17 mouse cellular contexts compared by ENCODE assay signal in the genomic region with DNA sequence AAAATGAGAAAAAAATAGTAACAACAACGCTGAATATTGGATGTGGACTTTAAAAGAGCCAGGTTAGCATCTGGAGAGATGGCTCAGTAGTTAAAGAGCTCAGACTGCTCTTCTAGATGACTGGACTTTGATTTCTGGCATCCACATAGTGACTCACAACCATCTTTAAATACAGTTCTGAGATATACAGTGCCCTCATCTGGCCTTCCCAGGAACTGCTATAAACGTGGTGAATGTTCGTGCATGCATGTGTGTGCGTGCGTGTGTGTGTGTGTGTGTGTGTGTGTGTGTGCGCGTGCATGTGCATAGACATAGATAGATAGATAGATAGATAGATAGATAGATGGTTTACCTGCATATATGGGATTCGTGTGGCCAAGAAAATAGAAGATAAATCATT. TPM values are rescaled to one million over a fixed set of nuclear protein-coding genes. Genes with fewer than 3 reads are reported as not detected.
DNase-seq lines count a peak whose midpoint lies in the region; TF ChIP-seq lines count a peak whose summit lies in the region.
"Had no signal": no experiment of that assay in that cellular context is flagged by ENCODE, and none has a peak within 500 bp of the region (broad histone marks: within the 10 kb centered on the region; RNA-seq: fewer than 3 reads in every experiment).

No protein-coding gene starts in this region.

- H3K27me3 ChIP-seq in cerebellum, adult 2 months (ENCODE audit: control insufficient read depth, insufficient read depth, low read length) = no peaks in the 10 kb centered on the region
- H3K27me3 ChIP-seq: embryonic facial prominence, embryonic 13.5 days; limb, embryonic 12.5 days had no signal

- peak; percentile 15; the same call in 1 of the 2 replicates for TF ChIP-seq CTCF in cerebellum, adult 2 months (IDR thresholded peaks at IDR 0.05; ENCODE audit: borderline replicate concordance, insufficient read depth, low read depth, low read length)
- peak; percentile 40 for TF ChIP-seq CTCF in layer of hippocampus, adult 2 months (conservative IDR thresholded peaks at IDR 0.05)

- H3K27ac ChIP-seq in cerebellum, adult 2 months (ENCODE audit: insufficient read depth, low read length) = no peak overlapping the region
- H3K27ac ChIP-seq in layer of hippocampus, adult 2 months = no peak overlapping the region
- H3K27ac ChIP-seq: embryonic facial prominence, embryonic 13.5 days; forebrain, embryonic 10.5 days; heart, embryonic 10.5 days; limb, embryonic 12.5 days had no signal

- 93% methylated on average over 8 of the region's 8 CpGs for WGBS in cerebellum, adult 2 months

- TF ChIP-seq POLR2A in cerebellum, adult 2 months (IDR thresholded peaks at IDR 0.05; ENCODE audit: borderline replicate concordance, insufficient read depth, low read length) = no peak

- H3K4me1 ChIP-seq in cerebellum, adult 2 months (ENCODE audit: control insufficient read depth, insufficient read depth, low read length) = peaks cover 31% of the 10 kb centered on the region
- H3K4me1 ChIP-seq: heart, embryonic 10.5 days had no signal

- no peak for DNase-seq in cerebellum, adult 2 months
- DNase-seq in cerebellum, postnatal 14 days = no peak
- DNase-seq in layer of hippocampus, adult 2 months (ENCODE audit: low spot score in 2 of 2) = no peak
- no peak for DNase-seq in layer of hippocampus, postnatal 10 days (ENCODE audit: low spot score in 2 of 2)
- DNase-seq in 416B (ENCODE audit: low read depth) (peak; percentile 61), R1 (ENCODE audit: low read depth, low spot score) (peak; percentile 63)
- DNase-seq in ovary, postnatal 10 days (ENCODE audit: low spot score) = no peak
- no peak for DNase-seq in left cerebral cortex, adult 11 months (ENCODE audit: low spot score)
- DNase-seq: adrenal gland, postnatal 14 days; cerebellum, postnatal 36 days; heart, postnatal 4 days; kidney, postnatal 4 days; lung, postnatal 10 days had no signal

- no peak overlapping the region for H3K4me3 ChIP-seq in cerebellum, adult 2 months (replicated peaks; ENCODE audit: insufficient read depth, low read depth, low read length)
- H3K4me3 ChIP-seq in layer of hippocampus, adult 2 months = no peak overlapping the region
- H3K4me3 ChIP-seq: embryonic facial prominence, embryonic 13.5 days; forebrain, embryonic 10.5 days; heart, embryonic 10.5 days; limb, embryonic 12.5 days had no signal

RNA-seq across cellular contexts. Expression of gene Wnk2, which starts 30.3 kb away (rescaled TPM):
- polyA plus RNA-seq in cerebellum, adult 2 months (2012; rRNA removed) = 73.2 and 78.3 TPM in 2 replicates
- total RNA-seq in layer of hippocampus, adult 2 months (2021) = 100 to 1,000 TPM in 1 of 2 experiments, 10 to 100 TPM in 1; 99.2 to 101 TPM
- total RNA-seq in layer of hippocampus, postnatal 10 days (2021) = 10 to 100 TPM; 88.6 to 98.8 TPM

Comparison
In these comparisons a context has a peak if more than half of its experiments do, and no peak if none do; other contexts are left out.
1. DNase-seq: peak in 416B (single experiment) and R1 (single experiment); none in cerebellum, adult 2 months (0 of 2), cerebellum, postnatal 14 days (0 of 2), layer of hippocampus, adult 2 months (0 of 2), layer of hippocampus, postnatal 10 days (0 of 2), ovary, postnatal 10 days (single experiment) and left cerebral cortex, adult 11 months (single experiment).